Mouse (Mus musculus) CH12.LX (cell line): Measurements from ENCODE around the gene Ank3. TPM values are rescaled to one million over a fixed set of nuclear protein-coding genes. Genes with fewer than 3 reads are reported as not detected.

Experiments
- DNase-seq: peaks from one replicate; pipeline ENCODE4 v3.0.0-alpha.2; 2013; ENCODE audit errors: extremely low read depth
- H3K27ac ChIP-seq: 2 replicates; pipeline ENCODE4 v1.5.1; 2012; ENCODE audit warnings: low read depth, mild to moderate bottlenecking, control low read depth, moderate library complexity; ENCODE audit not compliant: insufficient read depth
- H3K27me3 ChIP-seq: replicated peaks from 2 replicates; pipeline ENCODE3; 2012; ENCODE audit warnings: inconsistent platforms
- H3K36me3 ChIP-seq, 2 experiments: replicated peaks in 1 of 2; 2 replicates each; pipeline versions ENCODE3 to v1.6.1; 2012; ENCODE audit warnings: inconsistent platforms in 1 of 2, low read length in 1 of 2, mild to moderate bottlenecking in 1 of 2, mixed read lengths in 1 of 2, moderate library complexity in 1 of 2; ENCODE audit not compliant: control insufficient read depth in 1 of 2, insufficient read depth in 1 of 2
- H3K4me1 ChIP-seq, 2 experiments: 2 replicates each; pipeline ENCODE4 v1.6.1; 2012; ENCODE audit warnings: inconsistent platforms in 1 of 2, moderate library complexity in 1 of 2; ENCODE audit not compliant: insufficient read depth in 2 of 2, control insufficient read depth in 1 of 2
- H3K4me2 ChIP-seq: 2 replicates; pipeline ENCODE4 v1.6.1; 2012; ENCODE audit warnings: low read depth, mild to moderate bottlenecking, control low read depth; ENCODE audit not compliant: poor library complexity, insufficient read depth, severe bottlenecking
- H3K4me3 ChIP-seq, 3 experiments: fragments of 150-350 bp in 1 of 3; sonication (generic) in 1 of 3; replicated peaks in 1 of 3; 2 replicates each; pipeline versions ENCODE3 to v1.5.1; 2011 to 2012; ENCODE audit warnings: low read depth in 2 of 3, low read length in 2 of 3, mild to moderate bottlenecking in 2 of 3, moderate library complexity in 2 of 3, control low read depth in 1 of 3, improper control_type of control experiment in 1 of 3, inconsistent platforms in 1 of 3, mixed read lengths in 1 of 3; ENCODE audit not compliant: poor library complexity in 1 of 3
- H3K79me2 ChIP-seq: replicated peaks from 2 replicates; pipeline ENCODE4 v1.6.1; 2012; ENCODE audit warnings: mild to moderate bottlenecking, moderate library complexity; ENCODE audit not compliant: control insufficient read depth, poor library complexity, insufficient read depth, severe bottlenecking; ENCODE audit errors: extremely low read depth
- H3K9ac ChIP-seq: 2 replicates; pipeline ENCODE4 v1.6.1; 2012; ENCODE audit warnings: low read depth, mild to moderate bottlenecking, control low read depth, moderate library complexity; ENCODE audit not compliant: insufficient read depth
- H3K9me3 ChIP-seq: replicated peaks from 2 replicates; pipeline ENCODE3; 2012; ENCODE audit warnings: low read length, inconsistent platforms, mixed read lengths
- BHLHE40 ChIP-seq: IDR thresholded peaks from 2 replicates; pipeline ENCODE4 v1.6.1; 2011; ENCODE audit warnings: mild to moderate bottlenecking, low read depth, low read length, improper control_type of control experiment
- CHD1 ChIP-seq: IDR thresholded peaks from 2 replicates; pipeline ENCODE4 v1.6.1; 2012; ENCODE audit warnings: low read depth, low read length, improper control_type of control experiment, inconsistent platforms
- CTCF ChIP-seq, 2 experiments: IDR thresholded peaks in 1 of 2; conservative IDR thresholded peaks in 1 of 2; 2 replicates each; pipeline ENCODE4 v1.5.1; 2011 to 2012; ENCODE audit warnings: low read depth in 2 of 2, low read length in 2 of 2, improper control_type of control experiment in 1 of 2, inconsistent platforms in 1 of 2, mild to moderate bottlenecking in 1 of 2, moderate library complexity in 1 of 2
- ELF1 ChIP-seq: IDR thresholded peaks from 2 replicates; pipeline ENCODE4 v1.6.1; 2014; ENCODE audit warnings: low read depth, mild to moderate bottlenecking, inconsistent platforms, low read length, improper control_type of control experiment
- EP300 ChIP-seq: IDR thresholded peaks from 2 replicates; pipeline ENCODE4 v1.6.1; 2011; ENCODE audit warnings: low read length, improper control_type of control experiment
- ETS1 ChIP-seq: conservative IDR thresholded peaks from 2 replicates; pipeline ENCODE4 v1.6.1; 2012; ENCODE audit warnings: low read depth, mild to moderate bottlenecking, inconsistent platforms, low read length, improper control_type of control experiment, moderate library complexity
- HCFC1 ChIP-seq: IDR thresholded peaks from 2 replicates; pipeline ENCODE4 v1.6.1; 2012; ENCODE audit warnings: low read depth, mild to moderate bottlenecking, inconsistent platforms, low read length, improper control_type of control experiment
- IRF4 ChIP-seq: IDR thresholded peaks from 2 replicates; pipeline ENCODE4 v1.6.1; 2014; ENCODE audit warnings: low read depth, mild to moderate bottlenecking, inconsistent platforms, low read length, improper control_type of control experiment
- JUN ChIP-seq: IDR thresholded peaks from 2 replicates; pipeline ENCODE4 v1.6.1; 2011; ENCODE audit warnings: low read depth, mild to moderate bottlenecking, low read length, improper control_type of control experiment, moderate library complexity; ENCODE audit not compliant: insufficient read depth
- JUND ChIP-seq: conservative IDR thresholded peaks from 2 replicates; pipeline ENCODE4 v1.6.1; 2011; ENCODE audit warnings: low read depth, low read length, improper control_type of control experiment
- KAT2A ChIP-seq: IDR thresholded peaks from 2 replicates; pipeline ENCODE4 v1.6.1; 2012; ENCODE audit warnings: low read length, improper control_type of control experiment, inconsistent platforms; ENCODE audit not compliant: insufficient replicate concordance
- MAZ ChIP-seq: IDR thresholded peaks from 2 replicates; pipeline ENCODE4 v1.6.1; 2012; ENCODE audit warnings: low read depth, mild to moderate bottlenecking, inconsistent platforms, low read length, improper control_type of control experiment, moderate library complexity
- MEF2A ChIP-seq: IDR thresholded peaks from 2 replicates; pipeline ENCODE4 v1.6.1; 2014; ENCODE audit warnings: low read depth, mild to moderate bottlenecking, inconsistent platforms, low read length, improper control_type of control experiment, borderline replicate concordance
- MXI1 ChIP-seq: IDR thresholded peaks from 2 replicates; pipeline ENCODE4 v1.6.1; 2011; ENCODE audit warnings: mild to moderate bottlenecking, low read depth, low read length, improper control_type of control experiment
- NELFE ChIP-seq: IDR thresholded peaks from 2 replicates; pipeline ENCODE4 v1.6.1; 2011; ENCODE audit warnings: low read depth, low read length, improper control_type of control experiment
- NRF1 ChIP-seq: IDR thresholded peaks from 2 replicates; pipeline ENCODE4 v1.6.1; 2014; ENCODE audit warnings: low read depth, mild to moderate bottlenecking, inconsistent platforms, low read length, improper control_type of control experiment, moderate library complexity
- POLR2A ChIP-seq: IDR thresholded peaks from 2 replicates; pipeline ENCODE4 v1.6.1; 2011; ENCODE audit warnings: low read depth, mild to moderate bottlenecking, improper control_type of control experiment, low read length
- POLR2AphosphoS2 ChIP-seq: IDR thresholded peaks from 2 replicates; pipeline ENCODE4 v1.6.1; 2011; ENCODE audit warnings: low read depth, low read length, improper control_type of control experiment
- SIN3A ChIP-seq: IDR thresholded peaks from 2 replicates; pipeline ENCODE4 v1.6.1; 2012; ENCODE audit warnings: low read length, improper control_type of control experiment, inconsistent platforms
- SMC3 ChIP-seq: IDR thresholded peaks from 2 replicates; pipeline ENCODE4 v1.6.1; 2011; ENCODE audit warnings: low read depth, low read length, improper control_type of control experiment
- TBP ChIP-seq: conservative IDR thresholded peaks from 2 replicates; pipeline ENCODE4 v1.6.1; 2011; ENCODE audit warnings: low read depth, low read length, improper control_type of control experiment
- TCF12 ChIP-seq: IDR thresholded peaks from 2 replicates; pipeline ENCODE4 v1.6.1; 2014; ENCODE audit warnings: low read depth, mild to moderate bottlenecking, inconsistent platforms, low read length, improper control_type of control experiment
- ZC3H11A ChIP-seq: IDR thresholded peaks from 2 replicates; pipeline ENCODE4 v1.6.1; 2012; ENCODE audit warnings: low read depth, mild to moderate bottlenecking, inconsistent platforms, low read length, improper control_type of control experiment
- ZKSCAN1 ChIP-seq: IDR thresholded peaks from 2 replicates; pipeline ENCODE4 v1.6.1; 2012; ENCODE audit warnings: low read depth, inconsistent platforms, low read length, improper control_type of control experiment, borderline replicate concordance
- ZNF384 ChIP-seq: IDR thresholded peaks from 2 replicates; pipeline ENCODE4 v1.6.1; 2012; ENCODE audit warnings: low read depth, low read length, improper control_type of control experiment, inconsistent platforms
- dilution Hi-C: fragments of 300-500 bp; cut with MboI; formaldehyde crosslinking; loops from 2 replicates; pipeline ENCODE4 v1.14.3; 2020; ENCODE audit warnings: low sequenced_read_pairs; ENCODE audit not compliant: extremely low pct_unique_long_range_greater_than_20kb, extremely low pct_ligation_motif_present
- in situ Hi-C: fragments of 300-500 bp; cut with MboI; formaldehyde crosslinking; loops from 3 replicates; pipeline ENCODE4 v1.14.3; 2019; ENCODE audit warnings: low sequenced_read_pairs, low pct_ligation_motif_present, low pct_unique_long_range_greater_than_20kb, mixed read lengths
- polyA plus RNA-seq: library from polyadenylated mRNA; unstranded; fragments of >175 nt; gene quantifications from 2 replicates; pipeline ENCODE4 v1.2.1, GENCODE M21; 2012; ENCODE audit warnings: low read depth; ENCODE audit not compliant: insufficient read length
- total RNA-seq, 2 experiments: library from RNA; depleted of rRNA; stranded (reverse); fragments of 300-350 nt in 1 of 2; fragments of >200 nt in 1 of 2; gene quantifications; 2 replicates each; pipeline ENCODE4 v1.2.3; 2012 to 2014

The Ank3 gene
- total and polyA plus RNA-seq, 3 experiments = 4.7 to 8.3 (median 6.2) TPM

GRCm38 (mm10) chr10:69672545-69672944 lies 274.0 kb downstream of the Ank3 start:
- no peaks in the 10 kb centered on the region for H3K79me2 ChIP-seq
- H3K36me3 ChIP-seq = peaks cover 0 to 3% of the 10 kb centered on the region in 2 experiments
- dilution Hi-C loops = no loop called here
- no peak overlapping the region for H3K27ac ChIP-seq
- H3K9me3 ChIP-seq = peaks cover 3% of the 10 kb centered on the region
- peaks cover 0 to 15% of the 10 kb centered on the region in 2 experiments; a peak in 2 of 4 replicates for H3K4me1 ChIP-seq
- H3K4me2 ChIP-seq = no peak overlapping the region
- TF ChIP-seq TCF12 (no peak), EP300 (no peak), MXI1 (no peak), ZNF384 (no peak), JUND (no peak), ZKSCAN1 (no peak), ZC3H11A (no peak), TBP (no peak), JUN (no peak), CTCF (conservative IDR thresholded peaks at IDR 0.05 in 1 of 2, IDR thresholded peaks at IDR 0.05 in 1 of 2; ENCODE audit: low read depth in 2 of 2, low read length in 2 of 2) (no peak), SIN3A (no peak), HCFC1 (no peak), BHLHE40 (no peak), MAZ (no peak), POLR2A (no peak), NRF1 (no peak), NELFE (no peak), POLR2AphosphoS2 (no peak), ELF1 (no peak)
- TF ChIP-seq, all 38 proteins: peak for 0
- no peaks in the 10 kb centered on the region for H3K27me3 ChIP-seq
- no peak overlapping the region for H3K4me3 ChIP-seq
- in situ Hi-C loops = loop anchor here (25.0 kb wide), 1 partner anchor 615 kb away; no protein-coding TSS in a partner anchor
- no peak for DNase-seq
- H3K9ac ChIP-seq = no peak overlapping the region

- DNase-seq = no peak
- Histone ChIP-seq H3K4me2 (no peak overlapping the region), H3K4me1 (no peaks in the 10 kb centered on the region), H3K27ac (no peak overlapping the region), H3K4me3 (no peak overlapping the region), H3K27me3 (no peaks in the 10 kb centered on the region), H3K9me3 (peaks cover 6% of the 10 kb centered on the region), H3K79me2 (no peaks in the 10 kb centered on the region), H3K36me3 (peaks cover 0 to 7% of the 10 kb centered on the region in 2 experiments), H3K9ac (no peak overlapping the region)
- TF ChIP-seq HCFC1 (no peak), JUN (no peak), KAT2A (no peak), TCF12 (no peak), NRF1 (no peak), IRF4 (no peak), MEF2A (no peak), JUND (no peak), SMC3 (no peak), CHD1 (no peak), ZC3H11A (no peak), MXI1 (no peak), ETS1 (no peak)
- dilution Hi-C loops (no loop called here), in situ Hi-C loops (no loop called here)
Observed at GRCm38 (mm10) chr10:69678230-69678629, 279.7 kb downstream of the Ank3 start.
